Mouse (Mus musculus) kidney, adult 2 months (tissue): ENCODE measurements around the gene Foxf2.
A peak's percentile ranks its signal among the peaks of the same experiment; 100 is the strongest.

Source experiments
- CTCF ChIP-seq: fragments of 200-500 bp; conservative IDR thresholded peaks from 2 replicates; pipeline ENCODE4 v1.5.1; 2011; ENCODE audit warnings: low read depth, mild to moderate bottlenecking, control low read depth, low read length, moderate library complexity, mixed read lengths; ENCODE audit not compliant: insufficient read depth, insufficient read length
- POLR2A ChIP-seq: fragments of 200-500 bp; IDR thresholded peaks from one replicate; pipeline ENCODE4 v1.6.1; 2011; ENCODE audit warnings: low read depth, low read length, control low read depth

- peak; percentile 74 for TF ChIP-seq CTCF
- TF ChIP-seq POLR2A: no peak
These were observed 7.2 kb upstream of the Foxf2 start for GRCm38 (mm10) chr13:31618416-31618815.
